Mouse (Mus musculus) MEL (cell line): ENCODE results near the gene Olfr726.

Experiments
- EP300 ChIP-seq, 2 experiments: IDR thresholded peaks; 2 replicates each; pipeline ENCODE4 v1.6.1; 2011; ENCODE audit warnings: improper control_type of control experiment in 2 of 2, low read length in 2 of 2, low read depth in 1 of 2, mild to moderate bottlenecking in 1 of 2
- MAFK ChIP-seq: IDR thresholded peaks from 2 replicates; pipeline ENCODE4 v1.6.1; 2011; ENCODE audit warnings: low read depth, mild to moderate bottlenecking, low read length, improper control_type of control experiment, borderline replicate concordance
- POLR2A ChIP-seq, 2 experiments: IDR thresholded peaks; 2 replicates each; pipeline ENCODE4 v1.6.1; 2011 to 2012; ENCODE audit warnings: low read length in 2 of 2, mild to moderate bottlenecking in 2 of 2, control low read depth in 1 of 2, improper control_type of control experiment in 1 of 2, low read depth in 1 of 2, moderate library complexity in 1 of 2; ENCODE audit not compliant: control insufficient read depth in 1 of 2, insufficient read depth in 1 of 2, poor library complexity in 1 of 2
- POLR2AphosphoS2 ChIP-seq: IDR thresholded peaks from 2 replicates; pipeline ENCODE4 v1.6.1; 2011; ENCODE audit warnings: low read length, improper control_type of control experiment
- RCOR1 ChIP-seq: IDR thresholded peaks from 2 replicates; pipeline ENCODE4 v1.6.1; 2012; ENCODE audit warnings: low read depth, mild to moderate bottlenecking, inconsistent platforms, low read length, improper control_type of control experiment
- TCF12 ChIP-seq: IDR thresholded peaks from 2 replicates; pipeline ENCODE4 v1.6.1; 2014; ENCODE audit warnings: low read depth, mild to moderate bottlenecking, inconsistent platforms, low read length, improper control_type of control experiment, moderate library complexity

- TF ChIP-seq MAFK (no peak), POLR2AphosphoS2 (no peak), RCOR1 (no peak), POLR2A (IDR thresholded peaks at IDR 0.05; ENCODE audit: control insufficient read depth in 1 of 2, insufficient read depth in 1 of 2, low read depth in 1 of 2, low read length in 2 of 2, poor library complexity in 1 of 2) (no peak), TCF12 (no peak), EP300 (IDR thresholded peaks at IDR 0.05; ENCODE audit: low read depth in 1 of 2, low read length in 2 of 2) (no peak)
Measured at GRCm38 (mm10) chr14:50090853-50091252, at the start of gene Olfr726.
